Mouse (Mus musculus) forebrain, embryonic 12.5 days (tissue): ENCODE measurements around the gene Trir. TPM values are rescaled to one million over a fixed set of nuclear protein-coding genes. Genes with fewer than 3 reads are reported as not detected.

ENCODE experiments used
- ATAC-seq: fragments of 200-750 bp; cut with Nextera tagmentation; 2 replicates; pipeline ENCODE4 v1.8.0; 2017; ENCODE audit warnings: moderate TSS enrichment; ENCODE audit not compliant: low FRiP score
- H3K27ac ChIP-seq: fragments of 300-500 bp; sonication (generic); 2 replicates; pipeline ENCODE4 v1.5.1; 2016; ENCODE audit warnings: mild to moderate bottlenecking
- H3K27me3 ChIP-seq: fragments of 300-500 bp; sonication (generic); 2 replicates; pipeline ENCODE4 v1.6.1; 2016; ENCODE audit warnings: mild to moderate bottlenecking
- H3K36me3 ChIP-seq: fragments of 300-500 bp; sonication (generic); replicated peaks from 2 replicates; pipeline ENCODE4 v1.6.1; 2016; ENCODE audit warnings: mild to moderate bottlenecking
- H3K4me1 ChIP-seq: fragments of 300-500 bp; sonication (generic); 2 replicates; pipeline ENCODE4 v1.6.1; 2016
- H3K4me2 ChIP-seq: fragments of 300-500 bp; sonication (generic); 2 replicates; pipeline ENCODE4 v1.6.1; 2016; ENCODE audit warnings: mild to moderate bottlenecking, moderate library complexity
- H3K4me3 ChIP-seq: fragments of 300-500 bp; sonication (generic); replicated peaks from 2 replicates; pipeline ENCODE4 v1.5.1; 2016; ENCODE audit warnings: mild to moderate bottlenecking
- H3K9ac ChIP-seq: fragments of 300-500 bp; sonication (generic); 2 replicates; pipeline ENCODE4 v1.6.1; 2016; ENCODE audit warnings: mild to moderate bottlenecking
- H3K9me3 ChIP-seq: fragments of 300-500 bp; sonication (generic); 2 replicates; pipeline ENCODE4 v1.6.1; 2016
- WGBS: fragments of 180-500 bp; shearing (Covaris S2); methylation state at CpG from one replicate; pipeline ENCODE4 v1.1.7; 2016; 5-methylcytosine and 5-hydroxymethylcytosine counted together
- polyA plus RNA-seq: library from polyadenylated mRNA; unstranded; fragments of >200 nt; fragmentation: Nextera tagmentation; extraction: Ambion mirVana; gene quantifications from 2 replicates; pipeline ENCODE4 v1.2.1, GENCODE M21; 2016

Trir gene
- polyA plus RNA-seq, 1 experiment from 2014 or later, result 175 TPM

- peak within 1 kb of the TSS; percentile 65 for H3K4me3 ChIP-seq
- peaks cover 19% of the 10 kb centered on the region for H3K4me1 ChIP-seq
- peaks cover 25% of the 10 kb centered on the region for H3K36me3 ChIP-seq
- H3K4me2 ChIP-seq, result peak within 1 kb of the TSS; percentile 96
- ATAC-seq, result peak; percentile 91
- under 1% methylated on average over 52 of the region's 53 CpGs for WGBS
- H3K9ac ChIP-seq, result peak within 1 kb of the TSS; percentile 64
- no peaks in the 10 kb centered on the region for H3K9me3 ChIP-seq
- no peak within 1 kb of the TSS for H3K27ac ChIP-seq
- no peaks in the 10 kb centered on the region for H3K27me3 ChIP-seq
These were observed 33.4 kb downstream of the Trir start, which contains the start of gene Fbxw9 for GRCm38 (mm10) chr8:85059879-85060616. TSS of gene Fbxw9 (plus strand) at chr8:85060055.

DNA sequence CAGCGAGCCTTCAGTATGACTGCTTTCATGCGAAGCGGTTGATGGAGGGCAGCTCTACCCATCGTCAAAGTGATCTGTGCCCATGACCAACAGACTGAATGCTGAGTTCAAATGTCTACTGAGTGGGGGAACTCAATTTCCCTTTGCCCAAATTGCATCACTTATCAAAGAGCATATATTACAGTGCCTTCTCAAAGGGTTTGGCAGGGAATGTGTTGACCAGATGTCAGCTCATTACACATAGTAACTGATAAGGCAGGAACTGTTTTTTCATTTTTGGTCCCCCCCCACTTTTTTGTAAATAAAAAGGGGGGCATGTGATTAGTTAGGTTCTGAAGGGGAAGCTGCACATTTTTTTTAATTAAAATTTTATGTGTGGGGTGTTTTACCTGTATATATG, 36.0 kb downstream of the Trir start:
- H3K4me1 ChIP-seq, result peaks cover 19% of the 10 kb centered on the region
- no peak for ATAC-seq
- peaks cover 17% of the 10 kb centered on the region for H3K36me3 ChIP-seq
- no peaks in the 10 kb centered on the region for H3K9me3 ChIP-seq
- no peak overlapping the region for H3K4me2 ChIP-seq
- no peak overlapping the region for H3K9ac ChIP-seq
- H3K27me3 ChIP-seq, result no peaks in the 10 kb centered on the region
- WGBS, result 95% methylated on average over 4 of the region's 4 CpGs
- no peak overlapping the region for H3K4me3 ChIP-seq
- H3K27ac ChIP-seq, result no peak overlapping the region

GRCm38 (mm10) chr8:85065213-85065612, 38.6 kb downstream of the Trir start:
- H3K9ac ChIP-seq, result no peak overlapping the region
- no peak overlapping the region for H3K27ac ChIP-seq
- WGBS, result 45% methylated on average over 2 of the region's 2 CpGs
- peaks cover 28% of the 10 kb centered on the region for H3K36me3 ChIP-seq
- no peaks in the 10 kb centered on the region for H3K27me3 ChIP-seq
- H3K4me3 ChIP-seq, result no peak overlapping the region
- ATAC-seq, result no peak
- peaks cover 19% of the 10 kb centered on the region for H3K4me1 ChIP-seq
- H3K9me3 ChIP-seq, result no peaks in the 10 kb centered on the region
- no peak overlapping the region for H3K4me2 ChIP-seq

DNA sequence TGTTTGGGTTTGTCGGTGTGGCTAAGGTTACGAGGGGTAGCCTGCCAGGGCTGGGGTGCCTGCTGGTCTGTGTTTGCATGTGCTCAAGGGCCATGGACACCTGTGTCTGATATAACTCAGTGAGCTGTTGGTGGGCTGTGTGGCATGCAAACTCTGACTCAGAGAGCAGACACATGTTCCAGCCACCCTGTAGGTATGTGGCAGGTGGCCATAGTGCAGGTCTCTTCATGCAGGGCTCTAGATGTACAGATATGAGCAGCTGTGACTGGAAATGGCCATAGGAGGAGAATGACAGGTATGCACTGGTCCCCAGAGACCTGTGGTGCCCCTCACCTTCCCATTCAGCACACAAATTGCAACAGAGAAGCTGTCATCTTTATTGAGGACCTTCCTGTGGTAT, 40.5 kb downstream of the Trir start:
- H3K9me3 ChIP-seq, result no peaks in the 10 kb centered on the region
- no peak overlapping the region for H3K4me3 ChIP-seq
- H3K27me3 ChIP-seq, result no peaks in the 10 kb centered on the region
- H3K4me2 ChIP-seq, result no peak overlapping the region
- H3K27ac ChIP-seq, result no peak overlapping the region
- 96% methylated on average over 2 of the region's 2 CpGs for WGBS
- no peak overlapping the region for H3K9ac ChIP-seq
- H3K4me1 ChIP-seq, result peaks cover 9% of the 10 kb centered on the region
- ATAC-seq, result no peak
- H3K36me3 ChIP-seq, result peaks cover 28% of the 10 kb centered on the region

GRCm38 (mm10) chr8:85067982-85068381, 41.4 kb downstream of the Trir start, which contains the start of gene Gm5741:
TSS of gene Gm5741 (minus strand) at chr8:85067982.
- no peak for ATAC-seq
- Histone ChIP-seq H3K4me3 (no peak within 1 kb of the TSS), H3K9me3 (no peaks in the 10 kb centered on the region), H3K36me3 (peaks cover 29% of the 10 kb centered on the region), H3K4me1 (peaks cover 17% of the 10 kb centered on the region), H3K4me2 (no peak within 1 kb of the TSS), H3K27ac (no peak within 1 kb of the TSS), H3K27me3 (no peaks in the 10 kb centered on the region), H3K9ac (no peak within 1 kb of the TSS)

GRCm38 (mm10) chr8:85071041-85071440, 44.4 kb downstream of the Trir start:
- peaks cover 54% of the 10 kb centered on the region for H3K36me3 ChIP-seq
- H3K9me3 ChIP-seq, result no peaks in the 10 kb centered on the region
- peak overlapping the region; percentile 92 for H3K4me3 ChIP-seq
- H3K4me1 ChIP-seq, result peaks cover 19% of the 10 kb centered on the region
- 0 out of 2 replicates have a peak overlapping the region, but pooled peaks have one; percentile 96 for H3K27ac ChIP-seq
- peak overlapping the region; percentile 82; the same call in 1 of the 2 replicates for H3K9ac ChIP-seq
- H3K4me2 ChIP-seq, result peak overlapping the region; percentile 62
- H3K27me3 ChIP-seq, result no peaks in the 10 kb centered on the region
- WGBS, result 88% methylated on average over 5 of the region's 5 CpGs
- ATAC-seq, result no peak

GRCm38 (mm10) chr8:85071514-85072281, 45.1 kb downstream of the Trir start, which contains the start of gene Dhps:
TSS of gene Dhps (plus strand) at chr8:85071757.
- Histone ChIP-seq H3K36me3 (peaks cover 54% of the 10 kb centered on the region), H3K9me3 (no peaks in the 10 kb centered on the region), H3K27ac (peak within 1 kb of the TSS; percentile 96), H3K27me3 (no peaks in the 10 kb centered on the region), H3K4me1 (peaks cover 19% of the 10 kb centered on the region), H3K4me2 (peak within 1 kb of the TSS; percentile 62), H3K4me3 (peak within 1 kb of the TSS; percentile 92), H3K9ac (peak within 1 kb of the TSS; percentile 82)
- ATAC-seq, result peak; percentile 91
- under 1% methylated on average over 67 of the region's 68 CpGs for WGBS

- peak overlapping the region; percentile 82 for H3K9ac ChIP-seq
- H3K4me1 ChIP-seq, result peaks cover 19% of the 10 kb centered on the region
- ATAC-seq, result no peak
- peak overlapping the region; percentile 62 for H3K4me2 ChIP-seq
- peaks cover 52% of the 10 kb centered on the region for H3K36me3 ChIP-seq
- H3K4me3 ChIP-seq, result peak overlapping the region; percentile 92
- no peaks in the 10 kb centered on the region for H3K9me3 ChIP-seq
- H3K27ac ChIP-seq, result peak overlapping the region; percentile 96; the same call in 1 of the 2 replicates
- WGBS, result 40% methylated on average over 9 of the region's 9 CpGs
- no peaks in the 10 kb centered on the region for H3K27me3 ChIP-seq
These were observed 45.8 kb downstream of the Trir start for GRCm38 (mm10) chr8:85072364-85072929.

GRCm38 (mm10) chr8:85073041-85073612, 46.5 kb downstream of the Trir start:
- no peak for ATAC-seq
- Histone ChIP-seq H3K27me3 (no peaks in the 10 kb centered on the region), H3K4me1 (peaks cover 19% of the 10 kb centered on the region), H3K4me2 (peak overlapping the region; percentile 62; the same call in 1 of the 2 replicates), H3K9me3 (no peaks in the 10 kb centered on the region), H3K4me3 (no peak overlapping the region), H3K36me3 (peaks cover 49% of the 10 kb centered on the region), H3K27ac (no peak overlapping the region), H3K9ac (no peak overlapping the region)
- WGBS, result 93% methylated on average over 15 of the region's 15 CpGs

GRCm38 (mm10) chr8:85074167-85074566, 47.5 kb downstream of the Trir start:
- Histone ChIP-seq H3K4me3 (no peak overlapping the region), H3K9ac (no peak overlapping the region), H3K4me2 (no peak overlapping the region), H3K36me3 (peaks cover 50% of the 10 kb centered on the region), H3K9me3 (no peaks in the 10 kb centered on the region), H3K27ac (no peak overlapping the region), H3K4me1 (peaks cover 19% of the 10 kb centered on the region), H3K27me3 (no peaks in the 10 kb centered on the region)
- no peak for ATAC-seq
- WGBS, result 90% methylated on average over 10 of the region's 10 CpGs

DNA sequence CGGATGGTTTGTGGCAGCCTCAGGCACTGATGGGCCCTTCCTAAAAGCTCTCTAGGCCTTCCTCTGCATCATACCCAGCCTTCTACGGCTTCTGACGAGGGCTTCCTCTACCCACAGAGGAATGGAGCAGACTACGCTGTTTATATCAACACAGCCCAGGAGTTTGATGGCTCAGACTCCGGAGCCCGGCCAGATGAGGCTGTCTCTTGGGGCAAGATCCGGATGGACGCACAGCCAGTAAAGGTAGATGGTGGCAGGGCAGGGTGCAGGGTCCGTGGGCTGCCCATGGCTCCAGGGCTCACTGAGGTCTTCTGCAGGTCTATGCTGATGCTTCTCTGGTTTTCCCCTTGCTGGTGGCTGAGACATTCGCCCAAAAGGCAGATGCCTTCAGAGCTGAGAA, 48.0 kb downstream of the Trir start:
- no peak for ATAC-seq
- Histone ChIP-seq H3K36me3 (peaks cover 50% of the 10 kb centered on the region), H3K9me3 (no peaks in the 10 kb centered on the region), H3K9ac (no peak overlapping the region), H3K27me3 (no peaks in the 10 kb centered on the region), H3K4me3 (no peak overlapping the region), H3K27ac (no peak overlapping the region), H3K4me2 (no peak overlapping the region), H3K4me1 (peaks cover 23% of the 10 kb centered on the region)
- WGBS, result 98% methylated on average over 10 of the region's 10 CpGs

DNA sequence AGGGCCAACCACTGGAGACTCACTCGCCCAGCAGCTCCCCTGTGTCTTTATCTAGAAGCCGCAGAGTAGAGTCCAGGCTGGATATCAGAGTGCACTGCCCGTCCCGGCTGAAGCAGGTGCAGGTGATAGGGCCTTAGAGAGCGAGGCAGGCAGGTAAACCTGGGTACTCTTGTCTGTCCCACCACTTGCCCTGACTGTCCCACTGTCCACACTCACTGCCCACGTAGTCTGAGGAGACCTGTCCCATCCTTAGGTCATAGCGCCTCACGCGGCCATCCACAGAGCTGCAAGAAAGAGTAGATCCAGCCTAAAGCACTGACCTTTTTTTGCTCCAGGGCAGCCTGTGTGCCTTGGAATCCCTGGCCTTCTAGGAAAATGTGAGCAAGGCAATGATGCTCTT, 49.4 kb downstream of the Trir start:
- Histone ChIP-seq H3K4me3 (no peak overlapping the region), H3K27me3 (no peaks in the 10 kb centered on the region), H3K36me3 (peaks cover 50% of the 10 kb centered on the region), H3K4me1 (peaks cover 24% of the 10 kb centered on the region), H3K9ac (no peak overlapping the region), H3K4me2 (no peak overlapping the region), H3K27ac (no peak overlapping the region), H3K9me3 (no peaks in the 10 kb centered on the region)
- no peak for ATAC-seq
- WGBS, result 76% methylated on average over 9 of the region's 9 CpGs
